Mouse (Mus musculus): ENCODE measurements around the gene Usp17la. TPM values are rescaled to one million over a fixed set of nuclear protein-coding genes. Genes with fewer than 3 reads are reported as not detected.
"Not testable (repeated sequence)": the region's sequence is repeated elsewhere in the genome, so short reads cannot be mapped to it uniquely, and the experiment has no call there.

Usp17la gene
- total RNA-seq (2014; fragmentation: Nextera tagmentation), result not detected in 2 replicates
- total RNA-seq (2017), result not detected in 2 replicates
- polyA plus RNA-seq (2012), result not detected in 2 replicates

- not testable (repeated sequence) for H3K27me3 ChIP-seq (ENCODE audit: insufficient read depth, low read length); H3K9me3 ChIP-seq (replicated peaks); DNase-seq (ENCODE audit: low spot score); H3K4me3 ChIP-seq (ENCODE audit: low read depth, low read length); H3K36me3 ChIP-seq (replicated peaks); H3K4me1 ChIP-seq (ENCODE audit: insufficient read depth, low read depth, low read length); ATAC-seq (ENCODE audit: extremely low read depth, insufficient number of reproducible peaks, low FRiP score, poor library complexity, severe bottlenecking)
These were observed at the start of gene Usp17la for GRCm38 (mm10) chr7:104856709-104857108. TSS of gene Usp17la (plus strand) at chr7:104857009.

DNA sequence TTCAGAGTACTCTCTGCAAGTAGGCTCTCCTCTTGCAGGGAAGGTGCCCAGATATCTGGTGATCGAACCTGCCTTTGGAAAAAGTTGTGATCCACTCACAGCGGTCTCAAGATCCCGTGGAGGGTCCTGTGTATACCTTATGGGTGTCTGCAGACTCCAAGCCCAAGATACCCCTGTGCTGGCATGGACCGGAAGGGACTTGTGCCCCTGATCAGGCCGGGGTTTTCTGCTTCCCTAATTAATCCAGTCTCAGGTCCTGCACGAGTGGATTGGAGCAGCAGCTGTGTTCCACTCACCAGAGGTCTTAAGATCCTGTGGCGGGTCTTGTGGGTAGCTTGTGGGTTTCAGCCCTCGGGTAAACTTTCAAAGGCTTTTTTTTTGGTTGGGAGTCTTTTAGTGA is 46.5 kb upstream of the Usp17la start:
- H3K4me3 ChIP-seq (ENCODE audit: low read depth, low read length); H3K9me3 ChIP-seq (replicated peaks); H3K27me3 ChIP-seq (ENCODE audit: insufficient read depth, low read length); ATAC-seq (ENCODE audit: extremely low read depth, insufficient number of reproducible peaks, low FRiP score, poor library complexity, severe bottlenecking); H3K36me3 ChIP-seq (replicated peaks); DNase-seq (ENCODE audit: low spot score); H3K4me1 ChIP-seq (ENCODE audit: insufficient read depth, low read depth, low read length): not testable (repeated sequence)

DNA sequence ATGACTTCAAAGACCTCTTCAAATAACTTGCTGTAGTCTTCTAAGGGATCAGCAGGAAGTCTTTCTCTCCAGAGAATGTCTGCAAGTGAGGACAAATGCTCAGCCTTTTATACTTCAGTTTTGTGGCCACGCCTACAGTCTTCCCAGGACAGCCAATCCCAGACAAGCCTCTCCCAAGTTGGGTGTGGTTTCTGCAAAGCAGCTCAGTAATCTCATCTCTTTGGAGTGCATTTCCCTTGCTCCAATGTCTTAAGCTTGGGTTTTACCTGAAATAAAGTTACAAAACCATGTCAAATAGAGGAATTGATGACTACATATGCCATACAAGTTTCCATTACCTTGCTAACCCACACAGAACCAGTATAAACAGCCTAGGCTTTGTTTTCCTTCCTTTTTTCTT is 14.3 kb upstream of the Usp17la start, which contains the start of gene Usp17lb:
Gene Usp17lb, minus strand, starts transcription at position 101 of the 400 bp plus-strand sequence.
- no peak for TF ChIP-seq POLR2AphosphoS5 (IDR thresholded peaks at IDR 0.05; ENCODE audit: insufficient replicate concordance, low read depth, low read length)
- no peak for TF ChIP-seq GATA2 (IDR thresholded peaks at IDR 0.05; ENCODE audit: borderline replicate concordance, low read depth, low read length)
- TF ChIP-seq GATA1 (IDR thresholded peaks at IDR 0.05; ENCODE audit: borderline replicate concordance, low read length), result no peak
- no peak for TF ChIP-seq TAL1 (conservative IDR thresholded peaks at IDR 0.05; ENCODE audit: low read depth, low read length)
- TF ChIP-seq CTCF (IDR thresholded peaks at IDR 0.05; ENCODE audit: low read depth, low read length), result no peak

DNA sequence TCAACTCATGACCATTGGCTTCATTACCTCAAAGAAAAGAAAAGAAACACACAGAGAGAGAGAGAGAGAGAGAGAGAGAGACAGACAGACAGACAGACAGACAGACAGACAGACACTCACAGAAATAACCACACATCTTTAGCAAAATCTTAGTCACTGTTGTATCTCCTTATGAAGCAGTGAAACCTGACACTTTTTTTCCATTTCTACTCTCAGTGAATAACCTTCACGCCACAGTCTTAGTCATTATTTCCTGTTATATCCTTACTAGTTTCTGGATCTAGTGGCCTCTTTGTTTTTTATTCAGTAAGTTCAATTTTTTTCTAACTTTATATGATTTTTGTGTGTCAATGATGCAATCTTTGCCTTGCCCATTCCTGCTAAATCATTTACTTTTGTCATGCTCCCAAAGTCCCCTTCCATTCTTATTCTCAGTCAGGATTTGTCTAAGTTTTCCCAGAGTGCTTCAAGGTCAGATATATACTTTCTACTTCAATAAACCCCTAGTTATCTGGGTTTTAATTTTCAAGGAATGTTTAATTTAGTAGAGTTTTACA is 13.0 kb upstream of the Usp17la start:
- H3K4me3 ChIP-seq (ENCODE audit: low read depth, low read length), result no peak overlapping the region
- DNase-seq (ENCODE audit: low spot score) (no peak), ATAC-seq (ENCODE audit: extremely low read depth, insufficient number of reproducible peaks, low FRiP score, poor library complexity, severe bottlenecking) (no peak)
- H3K4me1 ChIP-seq (ENCODE audit: insufficient read depth, low read depth, low read length), result no peaks in the 10 kb centered on the region
- no peaks in the 10 kb centered on the region for H3K9me3 ChIP-seq (replicated peaks)
- H3K27me3 ChIP-seq (ENCODE audit: insufficient read depth, low read length), result no peaks in the 10 kb centered on the region
- H3K36me3 ChIP-seq (replicated peaks), result no peaks in the 10 kb centered on the region
- TF ChIP-seq POLR2AphosphoS5 (IDR thresholded peaks at IDR 0.05; ENCODE audit: insufficient replicate concordance, low read depth, low read length), result no peak
- TF ChIP-seq CTCF (IDR thresholded peaks at IDR 0.05; ENCODE audit: low read depth, low read length), result no peak
- TF ChIP-seq TAL1 (conservative IDR thresholded peaks at IDR 0.05; ENCODE audit: low read depth, low read length), result no peak
- TF ChIP-seq GATA1 (IDR thresholded peaks at IDR 0.05; ENCODE audit: borderline replicate concordance, low read length), result no peak
- no peak for TF ChIP-seq GATA2 (IDR thresholded peaks at IDR 0.05; ENCODE audit: borderline replicate concordance, low read depth, low read length)

More for the DNA sequence above, 14.3 kb upstream of the Usp17la start, which contains the start of gene Usp17lb:
- no peak for ATAC-seq (ENCODE audit: extremely low read depth, insufficient number of reproducible peaks, low FRiP score, poor library complexity, severe bottlenecking)
- H3K4me1 ChIP-seq (ENCODE audit: insufficient read depth, low read depth, low read length), result no peaks in the 10 kb centered on the region
- no peak for DNase-seq (ENCODE audit: low spot score)
- no peaks in the 10 kb centered on the region for H3K36me3 ChIP-seq (replicated peaks)
- no peaks in the 10 kb centered on the region for H3K27me3 ChIP-seq (ENCODE audit: insufficient read depth, low read length)
- no peaks in the 10 kb centered on the region for H3K9me3 ChIP-seq (replicated peaks)
- no peak within 1 kb of the TSS for H3K4me3 ChIP-seq (ENCODE audit: low read depth, low read length)

DNA sequence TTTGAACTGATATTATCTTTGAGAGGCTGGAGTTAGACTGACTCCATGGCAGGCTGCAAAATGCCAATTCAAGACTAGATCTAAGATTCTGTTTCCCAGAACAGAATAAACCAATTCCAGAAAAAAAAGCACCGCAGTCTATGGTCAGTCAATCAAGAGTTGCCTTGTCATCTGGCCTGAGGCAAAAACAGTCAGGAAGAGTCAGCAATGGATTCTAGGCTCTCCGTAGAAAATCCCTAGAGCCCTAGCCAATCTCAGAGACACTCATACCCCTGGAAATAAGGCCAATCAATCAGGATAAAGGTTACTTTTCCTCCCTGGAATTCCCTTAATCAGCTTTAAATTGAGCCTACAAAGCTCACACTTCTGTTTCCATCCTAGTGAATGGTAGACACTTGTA is 5.3 kb upstream of the Usp17la start:
- not testable (repeated sequence) for H3K36me3 ChIP-seq (replicated peaks); ATAC-seq (ENCODE audit: extremely low read depth, insufficient number of reproducible peaks, low FRiP score, poor library complexity, severe bottlenecking); H3K9me3 ChIP-seq (replicated peaks); H3K4me3 ChIP-seq (ENCODE audit: low read depth, low read length); H3K4me1 ChIP-seq (ENCODE audit: insufficient read depth, low read depth, low read length); DNase-seq (ENCODE audit: low spot score); H3K27me3 ChIP-seq (ENCODE audit: insufficient read depth, low read length)

GRCm38 (mm10) chr7:104855248-104855750 is 1.5 kb upstream of the Usp17la start:
- no peak for ATAC-seq (ENCODE audit: extremely low read depth, insufficient number of reproducible peaks, low FRiP score, poor library complexity, severe bottlenecking)
- Histone ChIP-seq H3K27me3 (ENCODE audit: insufficient read depth, low read length) (no peaks in the 10 kb centered on the region), H3K4me1 (ENCODE audit: insufficient read depth, low read depth, low read length) (no peaks in the 10 kb centered on the region), H3K36me3 (replicated peaks) (no peaks in the 10 kb centered on the region), H3K9me3 (replicated peaks) (no peaks in the 10 kb centered on the region), H3K4me3 (ENCODE audit: low read depth, low read length) (no peak overlapping the region)
- TF ChIP-seq GATA1 (IDR thresholded peaks at IDR 0.05; ENCODE audit: borderline replicate concordance, low read length), result no peak
- TF ChIP-seq GATA2 (IDR thresholded peaks at IDR 0.05; ENCODE audit: borderline replicate concordance, low read depth, low read length), result no peak
- TF ChIP-seq CTCF (IDR thresholded peaks at IDR 0.05; ENCODE audit: low read depth, low read length), result no peak
- DNase-seq (ENCODE audit: low spot score), result no peak

- no peaks in the 10 kb centered on the region for H3K4me1 ChIP-seq (ENCODE audit: insufficient read depth, low read depth, low read length)
- H3K36me3 ChIP-seq (replicated peaks), result no peaks in the 10 kb centered on the region
- TF ChIP-seq GATA1 (IDR thresholded peaks at IDR 0.05; ENCODE audit: borderline replicate concordance, low read length) (no peak), GATA2 (IDR thresholded peaks at IDR 0.05; ENCODE audit: borderline replicate concordance, low read depth, low read length) (no peak), TAL1 (conservative IDR thresholded peaks at IDR 0.05; ENCODE audit: low read depth, low read length) (no peak)
- H3K27me3 ChIP-seq (ENCODE audit: insufficient read depth, low read length), result no peaks in the 10 kb centered on the region
- no peak for DNase-seq (ENCODE audit: low spot score)
- H3K4me3 ChIP-seq (ENCODE audit: low read depth, low read length), result no peak overlapping the region
- ATAC-seq (ENCODE audit: extremely low read depth, insufficient number of reproducible peaks, low FRiP score, poor library complexity, severe bottlenecking), result no peak
- no peaks in the 10 kb centered on the region for H3K9me3 ChIP-seq (replicated peaks)
These were observed 874 bp downstream of the Usp17la start for GRCm38 (mm10) chr7:104857683-104858082.
